Mouse (Mus musculus): Measurements from ENCODE around the gene Fam19a2. TPM values are rescaled to one million over a fixed set of nuclear protein-coding genes. Genes with fewer than 3 reads are reported as not detected.

Fam19a2 gene
- polyA plus RNA-seq, 1 experiment = 22.4 TPM

GRCm38 (mm10) chr10:123367152-123367864 is 103.5 kb downstream of the Fam19a2 start:
- no peak for DNase-seq (ENCODE audit: extremely low spot score in 1 of 2, low spot score in 1 of 2)

GRCm38 (mm10) chr10:123383277-123383676 is 119.5 kb downstream of the Fam19a2 start:
- no peak for DNase-seq (ENCODE audit: extremely low spot score in 1 of 2, low spot score in 1 of 2)

- no peak for DNase-seq (ENCODE audit: extremely low spot score in 1 of 2, low spot score in 1 of 2)
These were observed 121.8 kb downstream of the Fam19a2 start for GRCm38 (mm10) chr10:123385641-123386040.

GRCm38 (mm10) chr10:123395429-123395828 is 131.6 kb downstream of the Fam19a2 start:
- DNase-seq (ENCODE audit: extremely low spot score in 1 of 2, low spot score in 1 of 2) = peak in 1 of 2 experiments; percentile 47

- no peak for DNase-seq (ENCODE audit: extremely low spot score in 1 of 2, low spot score in 1 of 2)
These were observed 134.3 kb downstream of the Fam19a2 start for GRCm38 (mm10) chr10:123398136-123398535.

GRCm38 (mm10) chr10:123401188-123401587 is 137.4 kb downstream of the Fam19a2 start:
- DNase-seq (ENCODE audit: extremely low spot score in 1 of 2, low spot score in 1 of 2) = no peak

GRCm38 (mm10) chr10:123402460-123402859 is 138.7 kb downstream of the Fam19a2 start:
- DNase-seq (ENCODE audit: extremely low spot score in 1 of 2, low spot score in 1 of 2) = no peak

GRCm38 (mm10) chr10:123414953-123415352 is 151.2 kb downstream of the Fam19a2 start:
- no peak for DNase-seq (ENCODE audit: extremely low spot score in 1 of 2, low spot score in 1 of 2)

GRCm38 (mm10) chr10:123416024-123416423 is 152.2 kb downstream of the Fam19a2 start:
- DNase-seq (ENCODE audit: extremely low spot score in 1 of 2, low spot score in 1 of 2) = no peak

GRCm38 (mm10) chr10:123418616-123419173 is 154.9 kb downstream of the Fam19a2 start:
- no peak for DNase-seq (ENCODE audit: extremely low spot score in 1 of 2, low spot score in 1 of 2)

GRCm38 (mm10) chr10:123420249-123420648 is 156.5 kb downstream of the Fam19a2 start:
- no peak for DNase-seq (ENCODE audit: extremely low spot score in 1 of 2, low spot score in 1 of 2)

GRCm38 (mm10) chr10:123424482-123424881 is 160.7 kb downstream of the Fam19a2 start:
- peak in 1 of 2 experiments; percentile 18 for DNase-seq (ENCODE audit: extremely low spot score in 1 of 2, low spot score in 1 of 2)

GRCm38 (mm10) chr10:123426527-123427363 is 162.9 kb downstream of the Fam19a2 start:
- DNase-seq (ENCODE audit: extremely low spot score in 1 of 2, low spot score in 1 of 2) = peak; percentile 70 to 77

- no peak for DNase-seq (ENCODE audit: extremely low spot score in 1 of 2, low spot score in 1 of 2)
These were observed 167.8 kb downstream of the Fam19a2 start for GRCm38 (mm10) chr10:123431569-123431968.

- DNase-seq (ENCODE audit: extremely low spot score in 1 of 2, low spot score in 1 of 2) = no peak
These were observed 173.8 kb downstream of the Fam19a2 start for GRCm38 (mm10) chr10:123437576-123437975.

- DNase-seq (ENCODE audit: extremely low spot score in 1 of 2, low spot score in 1 of 2) = peak in 1 of 2 experiments; percentile 28
These were observed 193.0 kb downstream of the Fam19a2 start for GRCm38 (mm10) chr10:123456800-123457199.

- no peak for DNase-seq (ENCODE audit: extremely low spot score in 1 of 2, low spot score in 1 of 2)
These were observed 196.7 kb downstream of the Fam19a2 start for GRCm38 (mm10) chr10:123460466-123460865.

GRCm38 (mm10) chr10:123462305-123462704 is 198.5 kb downstream of the Fam19a2 start:
- DNase-seq (ENCODE audit: extremely low spot score in 1 of 2, low spot score in 1 of 2) = no peak

GRCm38 (mm10) chr10:123514749-123515148 is 251.0 kb downstream of the Fam19a2 start:
- DNase-seq (ENCODE audit: extremely low spot score in 1 of 2, low spot score in 1 of 2) = no peak

GRCm38 (mm10) chr10:123520613-123521012 is 256.8 kb downstream of the Fam19a2 start:
- peak in 1 of 2 experiments; percentile 6 for DNase-seq (ENCODE audit: extremely low spot score in 1 of 2, low spot score in 1 of 2)

- DNase-seq (ENCODE audit: extremely low spot score in 1 of 2, low spot score in 1 of 2) = no peak
These were observed 257.4 kb downstream of the Fam19a2 start for GRCm38 (mm10) chr10:123521203-123521602.

Measured in frontal cortex, adult 2 months (tissue).